Mouse (Mus musculus) heart, postnatal 4 days (tissue): Measurements from ENCODE around the gene Etnk2. TPM values are rescaled to one million over a fixed set of nuclear protein-coding genes. Genes with fewer than 3 reads are reported as not detected.
A peak's percentile ranks its signal among the peaks of the same experiment; 100 is the strongest.

ENCODE experiments used
- DNase-seq: peaks from one replicate; pipeline ENCODE4 v3.0.0; 2021
- total RNA-seq, 2 experiments: library from RNA; stranded (reverse); gene quantifications; 2 replicates each; pipeline ENCODE4 v1.2.3; 2021

Etnk2 gene
- total RNA-seq, 2 experiments from 2014 or later = 0.83 to 0.93 TPM

DNA sequence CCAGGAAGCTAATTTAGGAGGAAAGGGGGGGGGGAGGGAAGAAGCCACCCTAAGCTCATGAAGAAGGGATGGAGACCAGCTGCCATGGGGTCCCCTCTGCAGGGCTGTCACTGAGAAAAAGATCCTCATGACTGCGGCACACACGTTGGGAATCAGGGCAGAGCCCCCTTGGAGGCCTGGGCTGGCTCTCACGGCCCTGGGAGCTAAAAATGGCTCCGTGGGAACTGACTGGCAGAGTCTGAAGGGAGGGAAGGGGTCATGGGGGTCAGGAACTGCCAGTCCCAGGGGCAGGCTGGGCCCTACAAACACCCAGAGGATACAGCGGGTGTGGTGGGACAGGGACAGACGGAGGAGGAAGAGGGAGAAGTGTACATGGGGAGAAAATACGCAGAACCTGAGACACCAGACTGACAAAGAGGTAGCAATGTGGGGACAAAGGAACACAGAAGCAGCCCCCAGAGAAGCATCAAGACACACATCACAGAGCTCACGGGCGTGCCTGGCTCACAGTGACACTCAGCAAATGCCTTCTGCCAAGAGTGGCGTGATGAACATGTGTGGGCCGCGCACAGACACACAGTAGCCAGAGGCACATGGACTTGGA, 19.3 kb downstream of the Etnk2 start:
- no peak for DNase-seq

DNA sequence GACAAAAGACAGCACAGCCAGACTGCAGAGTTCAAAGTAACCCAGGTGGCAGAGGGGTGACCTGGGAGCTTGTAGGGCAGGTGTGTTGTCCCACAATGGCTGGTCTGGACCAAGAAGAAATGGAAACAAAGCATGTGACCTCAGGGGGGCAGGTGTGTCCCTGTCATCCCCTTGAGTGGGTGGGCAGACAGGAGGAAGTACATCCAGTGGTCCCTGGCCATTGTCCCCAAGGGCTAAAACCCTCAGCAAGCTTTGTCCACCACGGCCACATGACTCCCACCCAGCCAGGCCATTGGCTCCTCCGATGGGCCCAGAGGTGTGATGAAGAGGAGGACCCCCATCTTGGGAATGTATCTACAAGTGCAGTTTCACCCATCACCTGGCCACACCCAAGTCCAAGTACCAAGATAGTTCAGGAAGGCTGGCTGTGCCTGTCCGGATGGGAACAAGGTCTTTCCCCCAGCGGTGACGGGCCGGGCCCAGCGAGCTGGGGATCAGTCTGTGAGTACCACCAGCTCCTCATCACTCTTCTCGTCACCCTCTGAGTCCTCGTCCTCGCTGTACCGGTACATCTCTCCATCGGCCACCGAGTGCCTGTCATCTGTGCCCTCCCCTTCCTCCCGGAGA, 19.9 kb downstream of the Etnk2 start:
- no peak for DNase-seq

DNA sequence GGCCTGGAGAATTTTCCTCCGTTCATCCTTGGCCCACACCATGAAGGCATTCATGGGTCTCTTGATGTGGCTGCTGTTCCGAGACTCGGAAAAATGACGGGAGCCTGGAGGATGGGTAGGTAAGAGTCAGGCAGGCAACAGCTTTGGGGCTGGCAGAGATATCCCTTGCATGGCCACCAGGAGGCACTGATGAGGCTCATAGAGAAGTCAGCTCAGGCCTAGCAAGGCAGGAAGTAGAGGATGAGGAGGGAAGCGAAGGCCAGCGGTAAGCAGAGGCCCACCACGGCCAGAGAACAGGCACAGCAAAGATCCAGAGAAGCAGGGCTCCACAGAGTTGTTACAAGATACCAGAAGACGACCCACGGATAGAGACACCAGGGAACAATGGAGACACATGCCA, 22.1 kb downstream of the Etnk2 start:
- peak; percentile 85 for DNase-seq

DNA sequence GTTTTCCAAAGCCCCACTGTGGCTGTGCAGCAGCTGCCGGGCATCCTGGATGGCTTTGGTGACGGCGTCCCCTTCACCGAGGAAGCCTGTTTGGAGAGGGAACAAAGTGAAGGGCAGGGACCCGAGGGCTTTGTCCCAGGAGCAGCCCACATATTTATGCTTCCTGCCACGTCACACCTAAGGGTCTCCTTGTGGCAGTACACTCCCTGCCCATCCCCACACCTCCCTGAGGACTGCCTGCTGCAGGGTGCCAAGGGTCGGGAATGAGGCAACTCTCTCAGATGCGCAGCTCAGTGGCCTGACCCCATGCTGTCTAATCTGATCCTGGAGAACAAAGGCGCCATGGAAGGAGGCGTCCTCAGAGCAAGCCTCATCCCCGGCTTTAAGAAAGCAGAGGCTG, 22.8 kb downstream of the Etnk2 start:
- no peak for DNase-seq

DNA sequence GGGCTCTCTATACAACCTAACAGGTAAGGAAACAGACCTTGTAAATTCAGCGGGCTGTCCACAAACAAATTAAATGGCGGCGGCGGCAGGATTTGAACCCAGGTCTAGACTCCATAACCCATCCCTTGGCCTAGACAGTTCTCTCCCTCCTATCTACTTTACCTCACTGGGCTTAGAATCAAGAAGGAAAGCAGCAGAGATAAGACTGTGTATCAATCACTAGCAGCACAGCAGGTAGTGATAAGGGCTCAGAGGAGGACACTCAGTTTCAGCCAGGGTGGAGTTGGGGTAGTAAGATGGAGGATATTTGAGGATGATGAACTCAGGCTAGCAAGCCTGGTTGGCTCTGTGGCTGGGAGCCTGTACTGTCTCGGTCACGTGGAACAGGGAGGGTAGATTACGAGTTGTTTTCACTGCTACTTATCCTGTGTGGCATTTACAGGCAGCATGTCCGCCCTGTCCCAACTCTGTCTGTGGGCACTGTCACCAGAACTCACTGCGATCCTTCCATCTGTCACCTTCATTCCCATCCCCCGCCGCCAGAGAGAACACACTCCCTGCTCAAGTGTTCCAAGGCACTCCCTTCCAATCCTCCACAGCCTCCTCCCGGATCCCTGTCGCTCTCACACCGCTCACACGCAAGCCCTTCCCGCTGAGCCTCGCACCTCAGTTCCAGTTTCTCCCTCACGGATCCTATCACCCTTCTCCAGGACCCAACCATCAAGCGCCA, 24.3 kb downstream of the Etnk2 start:
- DNase-seq = no peak

DNA sequence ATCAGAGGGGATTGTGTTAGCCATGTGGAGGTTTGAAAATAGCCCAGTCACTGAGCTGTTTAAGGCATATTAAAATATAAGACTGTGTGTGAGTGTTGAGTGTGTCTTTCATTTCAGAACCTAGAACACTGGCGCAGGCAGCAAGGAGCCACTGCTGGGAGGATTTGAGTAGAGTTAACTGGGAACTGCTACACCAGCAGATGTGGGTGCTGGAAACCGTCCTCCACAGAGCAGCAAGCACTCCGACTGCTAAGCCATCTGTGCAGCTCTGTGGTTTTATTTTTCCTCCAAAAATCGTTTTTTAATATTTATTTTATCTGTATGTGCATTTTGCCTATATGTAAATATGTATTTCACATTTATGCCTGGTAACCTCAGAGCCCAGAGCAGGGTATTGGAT, 31.3 kb downstream of the Etnk2 start:
- no peak for DNase-seq

DNA sequence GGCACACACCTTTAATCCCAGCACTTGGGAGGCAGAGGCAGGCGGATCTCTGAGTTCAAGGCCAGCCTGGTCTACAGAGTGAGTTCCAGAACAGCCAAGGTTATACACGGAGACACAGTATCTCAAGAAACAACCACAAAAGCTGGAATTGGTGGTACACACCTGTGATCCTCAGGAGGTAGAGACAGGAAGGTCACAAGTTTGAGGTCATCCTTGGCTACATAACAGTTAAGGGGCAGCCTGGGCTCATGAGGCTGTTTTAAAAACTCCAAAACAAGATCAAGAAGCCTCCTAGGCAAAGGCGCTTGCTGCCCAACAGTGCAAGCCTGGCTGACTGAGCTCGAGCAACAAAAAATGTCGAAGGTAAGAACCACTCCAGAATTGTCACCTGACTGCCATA, 33.3 kb downstream of the Etnk2 start:
- DNase-seq = no peak

DNA sequence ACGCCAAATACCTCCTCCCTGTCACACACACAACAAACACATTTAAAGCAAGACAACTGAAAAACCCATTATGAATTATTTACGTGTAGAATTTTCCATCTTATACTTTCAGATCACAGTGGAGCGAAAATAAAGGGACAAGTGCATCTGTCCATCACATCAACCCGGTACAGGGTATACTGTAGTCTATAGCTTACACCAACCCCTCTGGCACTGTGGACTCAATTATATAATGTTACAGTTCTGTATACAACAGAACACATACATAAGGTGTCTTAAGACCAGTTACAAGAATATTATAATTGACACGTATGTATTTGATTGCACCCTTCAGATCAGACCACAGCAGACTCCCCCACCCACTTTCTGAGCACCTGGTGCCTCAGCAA, 33.7 kb downstream of the Etnk2 start:
- no peak for DNase-seq

DNA sequence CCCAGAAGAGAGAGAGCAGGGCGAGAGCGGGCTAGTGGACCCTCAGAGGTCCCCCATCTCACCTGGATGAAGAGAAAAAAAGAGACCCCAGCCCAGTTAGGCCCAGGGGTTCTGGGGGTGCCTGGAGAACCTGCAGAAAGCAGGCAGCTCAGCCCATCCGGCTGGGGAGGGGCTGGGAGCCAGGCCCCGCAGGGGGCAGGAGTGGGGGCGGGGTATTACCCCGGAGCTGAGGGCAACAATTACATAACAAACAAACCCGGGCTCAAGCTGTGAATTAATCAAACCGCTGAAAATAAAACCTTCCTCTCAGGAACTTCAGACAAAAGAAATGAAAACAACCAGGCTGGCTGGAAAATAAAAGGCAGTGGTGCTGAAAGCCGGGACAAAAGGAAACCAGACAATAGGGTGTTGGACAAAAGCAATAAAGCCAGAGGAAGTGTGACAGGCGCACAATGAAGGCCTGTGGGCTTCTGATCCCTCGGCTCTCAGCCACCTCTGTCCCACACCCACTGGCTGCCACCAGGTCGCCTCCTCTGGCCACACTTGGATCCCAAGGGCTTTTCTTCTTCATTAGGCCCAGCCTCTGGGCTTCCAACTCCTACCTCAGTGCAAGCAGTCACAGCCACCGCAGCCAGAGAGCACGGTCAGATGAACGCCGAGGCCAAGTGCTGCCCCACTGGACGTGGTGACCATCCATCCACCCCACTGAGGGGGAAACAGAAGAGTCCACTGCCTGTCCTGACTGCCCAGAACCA, 34.3 kb downstream of the Etnk2 start:
- peak; percentile 59 for DNase-seq

DNA sequence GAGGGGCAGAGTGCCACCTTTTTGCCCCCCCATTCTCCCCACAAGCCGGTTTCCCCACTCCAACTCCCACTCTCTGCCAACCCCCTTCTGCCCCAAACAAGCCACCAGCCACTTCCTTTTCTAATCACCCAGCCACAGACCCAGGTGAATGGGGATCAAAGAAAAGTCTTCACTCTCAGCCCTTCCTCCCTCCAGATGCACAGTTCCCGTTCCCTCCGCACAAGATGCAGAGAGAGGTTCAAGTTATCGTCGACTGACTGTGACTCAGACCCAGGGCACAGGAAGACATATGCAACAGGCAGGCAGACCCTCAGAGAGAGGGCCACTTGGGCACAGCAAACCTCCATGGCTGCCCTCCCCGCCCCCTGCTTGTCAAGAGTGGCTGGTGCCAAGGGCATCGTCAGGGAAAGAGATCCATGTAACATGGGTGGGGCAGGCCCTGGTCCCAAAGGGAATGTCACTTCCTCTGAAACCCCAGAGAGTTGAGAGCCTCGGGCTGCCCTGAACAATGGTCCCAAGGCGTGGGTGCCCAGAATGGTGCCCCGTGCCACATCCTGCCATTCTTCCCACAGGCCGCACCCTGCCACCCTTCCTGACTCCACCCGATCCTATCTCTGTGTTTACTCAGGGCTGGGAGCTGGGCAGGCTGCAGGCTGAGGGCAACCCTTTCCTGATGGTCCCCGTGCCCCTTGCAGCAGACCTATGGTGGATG, 36.8 kb downstream of the Etnk2 start:
- no peak for DNase-seq

DNA sequence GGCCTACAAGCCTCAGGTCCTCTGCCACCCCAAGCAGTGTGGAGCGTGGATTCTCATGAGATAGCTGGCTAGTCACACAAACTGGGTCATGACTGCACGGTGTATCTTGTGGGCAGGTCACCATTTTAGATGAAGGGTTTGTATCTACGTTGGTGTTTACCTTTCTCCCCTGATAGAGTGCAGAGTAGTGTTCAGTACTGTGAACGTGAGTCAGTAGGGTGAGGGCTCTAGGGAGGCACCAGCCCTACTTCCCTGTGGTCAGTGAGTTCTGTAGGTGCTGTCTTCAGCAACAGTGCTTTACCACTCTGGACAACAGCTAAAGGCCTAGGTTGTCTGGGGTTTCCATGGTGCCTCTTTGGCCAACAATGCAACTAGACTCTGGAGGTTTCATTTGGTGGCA, 40.6 kb downstream of the Etnk2 start:
- DNase-seq = no peak

DNA sequence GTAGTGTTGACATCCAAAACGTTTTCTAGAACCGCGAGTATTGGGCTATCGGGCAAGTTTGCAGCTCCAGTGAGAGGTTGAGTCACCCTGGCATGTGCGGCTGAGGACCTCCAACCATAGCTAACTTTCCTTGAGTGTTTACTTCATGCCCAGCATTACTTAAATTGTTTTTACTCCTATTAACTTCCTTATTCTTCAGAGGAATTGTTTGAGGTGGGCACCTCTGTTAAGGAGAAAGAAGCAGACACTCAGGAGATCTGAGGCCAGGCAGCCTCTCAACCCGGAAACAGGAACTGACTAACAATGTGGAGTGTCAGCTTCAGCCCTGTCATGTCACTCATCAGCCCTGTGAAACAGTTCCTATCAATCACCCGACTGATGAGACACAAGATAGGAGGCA, 43.2 kb downstream of the Etnk2 start:
- DNase-seq = no peak

DNA sequence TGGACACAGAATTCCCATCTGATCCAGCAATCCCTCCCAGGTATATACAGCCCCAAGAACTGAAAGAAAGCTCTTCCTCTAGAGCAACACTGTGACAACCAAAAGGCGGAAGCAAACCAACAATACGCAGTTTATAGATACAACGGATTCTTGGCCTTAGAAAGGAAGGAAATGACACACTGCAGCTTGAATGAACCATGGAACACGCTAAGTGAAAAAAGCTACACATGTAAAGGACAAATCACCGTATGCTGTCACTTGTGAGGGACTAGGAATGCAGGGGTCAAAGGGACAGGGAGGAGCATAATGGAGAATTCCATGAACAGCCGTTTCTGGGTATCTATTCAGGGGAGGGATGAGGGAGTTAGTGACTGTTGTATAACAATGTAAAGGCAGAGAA, 44.1 kb downstream of the Etnk2 start:
- no peak for DNase-seq

DNA sequence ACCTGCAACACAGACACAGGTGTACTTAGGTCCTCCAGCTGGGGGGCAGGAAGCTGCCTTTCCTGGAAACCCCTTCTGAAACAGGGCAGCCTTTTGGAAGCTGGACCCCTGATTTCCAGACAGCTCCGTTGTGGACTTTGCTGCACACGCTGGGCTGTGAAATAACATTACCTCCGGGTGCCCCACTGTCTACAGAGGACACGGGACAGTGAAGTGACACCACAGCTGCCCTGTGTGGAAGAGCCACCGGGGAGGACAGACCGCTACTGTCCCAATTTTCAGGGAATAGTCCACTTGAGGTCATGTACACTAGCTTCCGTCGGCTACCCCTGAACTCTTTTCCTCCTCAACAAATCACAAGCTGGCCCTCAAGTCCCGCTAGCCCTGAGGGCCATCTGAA, 44.9 kb downstream of the Etnk2 start:
- no peak for DNase-seq

DNA sequence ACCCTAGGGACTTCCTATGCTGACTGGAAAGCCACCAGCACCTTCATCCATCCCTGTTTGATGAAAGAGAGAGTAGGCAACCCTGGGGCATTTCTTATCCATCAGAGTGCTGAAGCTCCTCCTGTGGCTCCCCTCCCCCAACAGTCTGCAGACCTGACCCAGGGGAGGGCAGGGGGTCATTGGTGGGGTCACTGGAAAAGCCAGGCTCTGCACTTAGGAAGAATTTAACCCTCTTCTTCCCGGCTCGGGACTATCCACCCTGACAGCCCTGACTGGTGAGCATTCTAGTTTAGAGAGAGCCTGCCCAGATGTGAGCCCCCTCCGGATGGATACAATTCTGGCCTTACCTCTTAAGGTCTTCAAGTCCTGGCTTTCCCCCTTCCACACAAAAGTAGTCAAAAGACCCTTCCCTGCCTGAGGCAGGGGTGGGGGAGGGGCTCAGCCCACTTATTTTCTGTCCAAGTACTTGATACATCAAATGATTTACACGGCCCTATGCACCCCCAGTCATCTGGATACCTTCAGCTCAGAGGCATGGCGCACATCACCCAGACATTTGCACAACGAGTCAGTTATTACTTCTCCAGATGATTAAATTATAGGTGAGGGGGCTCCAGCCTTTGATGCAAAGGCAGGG, 45.6 kb downstream of the Etnk2 start:
- DNase-seq = no peak

DNA sequence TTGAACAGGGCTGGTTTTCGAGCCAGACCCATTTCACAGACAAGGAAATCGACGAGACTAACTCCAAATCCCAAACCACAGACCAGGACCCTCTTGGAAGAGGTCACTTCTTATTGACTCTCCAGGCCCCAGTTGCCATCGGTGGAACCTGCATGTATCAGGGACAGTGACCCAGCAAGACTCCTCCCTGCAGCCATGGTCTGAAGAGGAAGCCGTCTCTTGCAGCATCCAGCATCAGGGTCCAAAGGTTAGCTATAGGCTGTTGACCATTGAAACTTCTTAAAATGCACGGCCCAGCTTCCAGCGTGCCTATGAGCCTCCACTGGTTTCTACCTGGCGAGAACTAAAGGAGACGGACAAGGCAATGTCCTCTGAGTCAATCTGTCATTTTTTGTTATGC, 46.4 kb downstream of the Etnk2 start:
- DNase-seq = no peak

DNA sequence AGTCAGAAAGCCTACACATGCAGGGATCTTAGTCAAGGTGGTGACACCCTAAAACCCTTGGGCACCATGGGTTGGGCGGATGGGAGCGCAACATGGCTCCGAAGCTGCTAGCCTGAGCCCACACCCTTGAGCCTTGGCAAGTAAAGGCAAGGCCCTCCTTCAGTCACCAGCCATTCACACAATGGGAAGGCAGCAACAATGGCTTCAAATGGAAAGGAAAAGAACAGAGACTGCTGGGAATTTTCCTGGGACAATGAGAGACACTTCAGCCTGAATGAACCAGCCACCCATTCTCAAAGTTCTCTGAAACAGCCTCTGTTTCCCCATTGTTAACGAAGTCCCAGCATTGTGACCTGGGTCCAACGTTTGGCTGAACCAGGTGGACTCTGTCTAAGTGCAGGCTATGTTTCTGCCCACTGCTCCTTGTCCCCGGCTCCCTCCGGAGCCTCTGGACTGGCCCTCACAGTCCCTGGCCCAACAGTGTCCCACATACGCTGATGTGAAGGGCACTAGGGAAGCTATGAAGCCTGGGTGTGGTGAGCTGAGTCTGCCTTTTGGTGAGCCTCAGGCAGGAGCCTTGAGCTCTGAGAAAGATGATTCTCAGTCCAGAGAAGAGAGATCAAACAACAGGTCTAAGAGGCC, 48.3 kb downstream of the Etnk2 start:
- no peak for DNase-seq

DNA sequence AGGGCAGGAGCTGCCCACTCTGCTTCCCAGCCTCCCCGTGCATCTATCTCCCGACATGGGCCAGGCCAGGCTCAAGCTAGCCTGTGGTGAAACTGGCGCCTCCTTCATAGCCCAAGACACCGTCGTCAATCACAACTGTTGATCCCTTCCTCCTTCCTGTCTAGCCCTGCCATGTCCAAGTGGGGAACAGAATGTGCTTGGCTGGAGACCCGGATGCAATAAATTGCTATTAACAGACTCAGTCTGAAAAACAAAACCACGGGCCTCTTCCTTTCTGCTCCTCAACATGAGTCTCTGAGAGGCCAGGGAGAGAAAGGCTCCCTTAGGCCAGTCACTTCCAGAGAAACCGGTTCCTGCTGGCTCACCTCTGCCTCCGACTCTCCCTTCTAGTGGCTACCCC, 49.6 kb downstream of the Etnk2 start:
- DNase-seq = no peak

DNA sequence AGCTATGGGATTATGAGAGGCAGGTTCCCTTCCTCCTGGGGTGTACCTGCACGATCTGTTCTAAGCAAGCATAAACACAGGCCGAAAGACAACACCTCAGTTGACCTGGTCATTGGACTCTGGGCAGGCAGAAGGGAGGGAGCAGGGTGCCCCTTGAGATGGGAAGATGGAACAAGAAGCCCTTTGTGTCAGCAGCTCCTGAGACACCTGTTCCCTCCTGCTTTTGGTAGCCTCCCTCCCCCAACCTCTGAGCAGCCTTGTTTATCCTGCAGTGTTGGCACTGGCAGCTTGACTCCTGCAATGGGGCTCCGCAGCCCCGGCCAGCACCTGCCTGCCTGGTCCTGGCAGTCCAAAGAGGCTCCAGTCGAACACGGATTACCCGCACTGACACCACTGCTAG, 51.7 kb downstream of the Etnk2 start:
- DNase-seq = no peak

DNA sequence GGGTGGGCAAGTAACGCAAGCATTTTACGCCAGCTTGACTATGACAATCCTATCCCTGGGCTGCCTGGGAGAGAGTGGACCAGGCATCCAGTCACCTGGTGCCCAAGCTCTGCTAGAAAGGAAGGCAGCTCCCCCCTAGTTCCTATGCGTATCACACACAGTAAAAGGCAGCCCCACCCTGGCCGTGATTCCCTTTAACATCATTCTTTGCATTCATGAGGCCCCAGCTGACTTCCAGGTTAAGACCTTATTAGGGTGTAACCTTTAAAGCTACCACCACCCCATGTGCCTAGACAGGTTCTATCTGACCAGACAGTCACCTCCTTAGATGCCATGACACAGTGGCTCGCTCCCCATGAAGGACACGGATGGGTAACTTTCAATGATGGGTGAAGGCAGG, 52.1 kb downstream of the Etnk2 start:
- no peak for DNase-seq

GRCm38 (mm10) chr1:133416472-133416871, 53.1 kb downstream of the Etnk2 start:
- no peak for DNase-seq

- DNase-seq = no peak
Measured at GRCm38 (mm10) chr1:133417113-133417512, 53.7 kb downstream of the Etnk2 start.
